Mouse (Mus musculus) intestine, postnatal 0 days (tissue): Measurements from ENCODE around the gene Plekha5. TPM values are rescaled to one million over a fixed set of nuclear protein-coding genes. Genes with fewer than 3 reads are reported as not detected.

Experiments
- ATAC-seq: fragments of 200-750 bp; cut with Nextera tagmentation; 2 replicates; pipeline ENCODE4 v1.8.0; 2017; ENCODE audit warnings: mild to moderate bottlenecking, moderate TSS enrichment, moderate library complexity
- H3K27ac ChIP-seq: fragments of 300-500 bp; sonication (generic); 2 replicates; pipeline ENCODE4 v1.5.1; 2014; ENCODE audit warnings: mild to moderate bottlenecking, low read depth, low read length, moderate library complexity
- H3K27me3 ChIP-seq: fragments of 300-500 bp; sonication (generic); replicated peaks from 2 replicates; pipeline ENCODE4 v1.6.1; 2014; ENCODE audit warnings: low read length, mixed read lengths; ENCODE audit not compliant: control insufficient read depth, insufficient read depth
- H3K36me3 ChIP-seq: fragments of 300-500 bp; sonication (generic); 2 replicates; pipeline ENCODE4 v1.6.1; 2014; ENCODE audit warnings: mild to moderate bottlenecking, moderate library complexity; ENCODE audit not compliant: control insufficient read depth, insufficient read depth
- H3K4me1 ChIP-seq: fragments of 300-500 bp; sonication (generic); replicated peaks from 2 replicates; pipeline ENCODE4 v1.6.1; 2014; ENCODE audit warnings: antibody characterized with exemption, low read length, mixed read lengths; ENCODE audit not compliant: control insufficient read depth, insufficient read depth
- H3K4me2 ChIP-seq: fragments of 300-500 bp; sonication (generic); replicated peaks from 2 replicates; pipeline ENCODE4 v1.6.1; 2014; ENCODE audit warnings: low read depth, mild to moderate bottlenecking, moderate library complexity
- H3K4me3 ChIP-seq: fragments of 300-500 bp; sonication (generic); 2 replicates; pipeline ENCODE4 v1.5.1; 2014; ENCODE audit warnings: low read depth, low read length
- H3K9ac ChIP-seq: fragments of 300-500 bp; sonication (generic); 2 replicates; pipeline ENCODE4 v1.6.1; 2014; ENCODE audit warnings: mild to moderate bottlenecking, low read depth, low read length
- H3K9me3 ChIP-seq: fragments of 300-500 bp; sonication (generic); 2 replicates; pipeline ENCODE4 v1.6.1; 2016; ENCODE audit warnings: mixed run types; ENCODE audit not compliant: control insufficient read depth
- CTCF ChIP-seq: sonication (generic); IDR thresholded peaks from 2 replicates; pipeline ENCODE4 v1.5.1; 2016; ENCODE audit warnings: low read depth, mild to moderate bottlenecking, control low read depth, antibody characterized with exemption, moderate library complexity
- WGBS: fragments of 180-500 bp; shearing (Covaris S2); extraction: QIAGEN DNeasy Blood & Tissue Kit; methylation state at CpG from one replicate; pipeline ENCODE4 v1.1.7; 2014; 5-methylcytosine and 5-hydroxymethylcytosine counted together
- polyA plus RNA-seq: library from polyadenylated mRNA; unstranded; fragments of >200 nt; fragmentation: Nextera tagmentation; extraction: Ambion mirVana; gene quantifications from 2 replicates; pipeline ENCODE4 v1.2.1, GENCODE M21; 2015

Plekha5 gene
- polyA plus RNA-seq, 1 experiment from 2014 or later: 18.0 TPM

- H3K36me3 ChIP-seq: peaks cover 18% of the 10 kb centered on the region; the same call in 1 of the 2 replicates
- ATAC-seq: peak; percentile 78
- WGBS: 52% methylated on average over 11 of the region's 11 CpGs
- H3K4me2 ChIP-seq: 0 out of 2 replicates have a peak overlapping the region, but pooled peaks have one; percentile 17
- TF ChIP-seq CTCF: no peak
- H3K27ac ChIP-seq: peak overlapping the region; percentile 75
- H3K9ac ChIP-seq: no peak overlapping the region
- H3K9me3 ChIP-seq: no peaks in the 10 kb centered on the region
- no peak overlapping the region for H3K4me3 ChIP-seq
- H3K27me3 ChIP-seq: no peaks in the 10 kb centered on the region
- H3K4me1 ChIP-seq: 0 out of 2 replicates have a peak, but pooled peaks cover 2% of the 10 kb centered on the region
These were observed 123.5 kb downstream of the Plekha5 start for GRCm38 (mm10) chr6:140547203-140547944.

GRCm38 (mm10) chr6:140548082-140548769 is 124.4 kb downstream of the Plekha5 start:
- H3K9ac ChIP-seq: no peak overlapping the region
- H3K9me3 ChIP-seq: no peaks in the 10 kb centered on the region
- 0 out of 2 replicates have a peak overlapping the region, but pooled peaks have one; percentile 17 for H3K4me2 ChIP-seq
- 0 out of 2 replicates have a peak, but pooled peaks cover 2% of the 10 kb centered on the region for H3K4me1 ChIP-seq
- peak; percentile 85 for ATAC-seq
- H3K27ac ChIP-seq: peak overlapping the region; percentile 75
- 46% methylated on average over 5 of the region's 5 CpGs for WGBS
- H3K36me3 ChIP-seq: peaks cover 21% of the 10 kb centered on the region; the same call in 1 of the 2 replicates
- H3K27me3 ChIP-seq: no peaks in the 10 kb centered on the region
- no peak for TF ChIP-seq CTCF
- no peak overlapping the region for H3K4me3 ChIP-seq

DNA sequence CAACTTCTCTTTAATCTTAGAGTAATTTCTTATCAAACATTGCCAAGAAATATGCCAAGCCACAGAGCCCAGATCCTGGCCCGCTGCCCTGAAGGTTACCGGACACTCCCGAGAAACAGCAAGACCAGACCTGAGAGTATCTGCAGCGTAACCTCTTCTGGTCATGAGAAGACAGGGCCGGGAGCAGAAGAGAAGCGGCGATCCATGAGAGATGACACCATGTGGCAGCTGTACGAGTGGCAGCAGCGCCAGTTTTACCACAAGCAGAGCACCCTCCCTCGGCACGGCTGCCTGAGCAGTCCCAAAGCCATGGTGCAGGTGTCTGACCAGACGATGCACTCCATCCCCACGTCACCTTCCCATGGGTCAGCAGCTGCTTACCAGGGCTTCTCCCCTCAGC is 126.9 kb downstream of the Plekha5 start:
- no peaks in the 10 kb centered on the region for H3K9me3 ChIP-seq
- H3K36me3 ChIP-seq: peaks cover 20% of the 10 kb centered on the region; the same call in 1 of the 2 replicates
- no peak overlapping the region for H3K27ac ChIP-seq
- H3K4me2 ChIP-seq: no peak overlapping the region
- ATAC-seq: no peak
- H3K4me1 ChIP-seq: 0 out of 2 replicates have a peak, but pooled peaks cover 2% of the 10 kb centered on the region
- H3K27me3 ChIP-seq: no peaks in the 10 kb centered on the region
- no peak overlapping the region for H3K4me3 ChIP-seq
- H3K9ac ChIP-seq: no peak overlapping the region
- 89% methylated on average over 13 of the region's 13 CpGs for WGBS
- TF ChIP-seq CTCF: no peak

- no peak for ATAC-seq
- Histone ChIP-seq H3K36me3 (peaks cover 20% of the 10 kb centered on the region; the same call in 1 of the 2 replicates), H3K9me3 (no peaks in the 10 kb centered on the region), H3K27ac (no peak overlapping the region), H3K4me3 (no peak overlapping the region), H3K9ac (no peak overlapping the region), H3K4me2 (no peak overlapping the region), H3K27me3 (no peaks in the 10 kb centered on the region), H3K4me1 (no peaks in the 10 kb centered on the region)
- WGBS: 56% methylated on average over 4 of the region's 4 CpGs
- TF ChIP-seq CTCF: peak; percentile 68
These were observed 130.4 kb downstream of the Plekha5 start for GRCm38 (mm10) chr6:140554261-140554660.

DNA sequence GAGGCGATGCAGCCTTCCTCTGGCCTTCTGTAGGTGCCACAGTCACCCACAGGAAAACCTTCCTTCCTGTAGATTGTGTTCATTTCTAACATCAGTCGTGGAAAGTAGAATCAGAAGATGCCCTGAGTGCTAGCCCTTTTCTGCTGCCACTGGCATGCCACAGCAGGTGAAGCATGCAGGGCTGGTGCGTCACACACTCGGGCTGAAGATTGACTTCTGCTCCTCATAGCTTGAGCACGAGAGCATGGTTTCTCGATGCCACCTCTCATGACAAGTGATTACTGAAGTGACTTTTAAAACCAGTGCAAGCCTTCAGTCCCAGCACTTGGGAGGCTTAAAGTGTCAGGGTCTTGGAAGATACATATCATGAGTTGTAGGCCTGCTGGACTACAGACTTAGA is 135.6 kb downstream of the Plekha5 start:
- no peak for ATAC-seq
- WGBS: 81% methylated on average over 6 of the region's 6 CpGs
- TF ChIP-seq CTCF: no peak

GRCm38 (mm10) chr6:140561151-140561916 is 137.5 kb downstream of the Plekha5 start:
- Histone ChIP-seq H3K9ac (no peak overlapping the region), H3K4me1 (peaks cover 6% of the 10 kb centered on the region; the same call in 1 of the 2 replicates), H3K4me3 (no peak overlapping the region), H3K9me3 (no peaks in the 10 kb centered on the region), H3K27me3 (no peaks in the 10 kb centered on the region), H3K27ac (no peak overlapping the region), H3K36me3 (peaks cover 9% of the 10 kb centered on the region), H3K4me2 (no peak overlapping the region)
- 77% methylated on average over 9 of the region's 9 CpGs for WGBS
- ATAC-seq: peak; percentile 21; the same call in 1 of the 2 replicates
- no peak for TF ChIP-seq CTCF

More for the DNA sequence above, 135.6 kb downstream of the Plekha5 start:
- H3K9ac ChIP-seq: no peak overlapping the region
- no peaks in the 10 kb centered on the region for H3K9me3 ChIP-seq
- no peak overlapping the region for H3K4me3 ChIP-seq
- no peak overlapping the region for H3K27ac ChIP-seq
- H3K27me3 ChIP-seq: no peaks in the 10 kb centered on the region
- H3K36me3 ChIP-seq: peaks cover 6% of the 10 kb centered on the region; the same call in 1 of the 2 replicates
- peaks cover 6% of the 10 kb centered on the region; the same call in 1 of the 2 replicates for H3K4me1 ChIP-seq
- no peak overlapping the region for H3K4me2 ChIP-seq
